Mouse (Mus musculus) hindbrain, embryonic 15.5 days (tissue): Measurements from ENCODE around the gene Krtap2-4. TPM values are rescaled to one million over a fixed set of nuclear protein-coding genes. Genes with fewer than 3 reads are reported as not detected.
"Not testable (repeated sequence)": the region's sequence is repeated elsewhere in the genome, so short reads cannot be mapped to it uniquely, and the experiment has no call there.

Experiments
- ATAC-seq: fragments of 200-750 bp; cut with Nextera tagmentation; 2 replicates; pipeline ENCODE4 v1.8.0; 2017; ENCODE audit warnings: low read depth, moderate number of reproducible peaks, moderate TSS enrichment; ENCODE audit not compliant: low FRiP score
- H3K27ac ChIP-seq: fragments of 300-500 bp; sonication (generic); replicated peaks from 2 replicates; pipeline ENCODE4 v1.5.1; 2015; ENCODE audit warnings: mild to moderate bottlenecking, inconsistent platforms
- H3K27me3 ChIP-seq: fragments of 300-500 bp; sonication (generic); 2 replicates; pipeline ENCODE4 v1.6.1; 2015; ENCODE audit warnings: control low read depth, inconsistent platforms
- H3K36me3 ChIP-seq: fragments of 300-500 bp; sonication (generic); 2 replicates; pipeline ENCODE4 v1.6.1; 2015; ENCODE audit warnings: control low read depth, inconsistent platforms
- H3K4me1 ChIP-seq: fragments of 300-500 bp; sonication (generic); replicated peaks from 2 replicates; pipeline ENCODE4 v1.6.1; 2015; ENCODE audit warnings: control low read depth, inconsistent platforms
- H3K4me2 ChIP-seq: fragments of 300-500 bp; sonication (generic); 2 replicates; pipeline ENCODE4 v1.6.1; 2015; ENCODE audit warnings: moderate library complexity, mild to moderate bottlenecking, inconsistent platforms
- H3K4me3 ChIP-seq: fragments of 300-500 bp; sonication (generic); 2 replicates; pipeline ENCODE4 v1.5.1; 2015; ENCODE audit warnings: mild to moderate bottlenecking, inconsistent platforms
- H3K9ac ChIP-seq: fragments of 300-500 bp; sonication (generic); 2 replicates; pipeline ENCODE4 v1.6.1; 2015; ENCODE audit warnings: inconsistent platforms
- H3K9me3 ChIP-seq: fragments of 300-500 bp; sonication (generic); 2 replicates; pipeline ENCODE4 v1.6.1; 2016; ENCODE audit warnings: control low read depth, inconsistent platforms
- WGBS: fragments of 180-500 bp; shearing (Covaris S2); methylation state at CpG from one replicate; pipeline ENCODE4 v1.1.7; 2015; 5-methylcytosine and 5-hydroxymethylcytosine counted together
- polyA plus RNA-seq: library from polyadenylated mRNA; unstranded; fragments of >200 nt; fragmentation: Nextera tagmentation; extraction: Ambion mirVana; gene quantifications from 2 replicates; pipeline ENCODE4 v1.2.1, GENCODE M21; 2015

Krtap2-4 gene
- not detected in 2 replicates for polyA plus RNA-seq

GRCm38 (mm10) chr11:99614796-99615363, at the start of gene Krtap2-4:
Krtap2-4 (minus strand) TSS chr11:99614846.
- Histone ChIP-seq H3K27me3 (no peaks in the 10 kb centered on the region), H3K27ac (no peak within 1 kb of the TSS), H3K4me3 (no peak within 1 kb of the TSS), H3K9me3 (no peaks in the 10 kb centered on the region), H3K4me1 (no peaks in the 10 kb centered on the region), H3K9ac (no peak within 1 kb of the TSS), H3K4me2 (no peak within 1 kb of the TSS), H3K36me3 (no peaks in the 10 kb centered on the region)
- WGBS: 78% methylated on average over 3 of the region's 3 CpGs
- ATAC-seq: no peak

DNA sequence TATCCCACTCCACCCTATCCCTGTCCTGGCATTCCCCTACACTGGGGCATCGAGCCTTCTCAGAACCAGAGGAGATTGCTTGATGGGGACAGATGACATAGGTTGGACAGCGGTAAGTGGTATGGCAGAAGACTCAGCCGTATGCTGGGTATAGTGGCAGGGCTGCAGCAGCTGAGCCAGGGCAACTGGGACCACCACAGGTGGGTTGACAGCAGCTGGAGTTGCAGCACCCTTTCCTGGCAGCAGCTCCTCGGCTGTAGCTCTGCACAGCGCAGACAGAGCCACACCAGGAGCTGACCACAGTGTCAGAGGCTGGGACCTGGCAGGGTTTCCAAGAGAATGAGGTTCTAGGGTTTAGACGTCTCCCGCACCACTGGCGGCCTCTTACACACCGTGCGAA, 48.2 kb upstream of the Krtap2-4 start:
- ATAC-seq: no peak
- Histone ChIP-seq H3K4me1 (no peaks in the 10 kb centered on the region), H3K4me3 (no peak overlapping the region), H3K9me3 (no peaks in the 10 kb centered on the region), H3K36me3 (no peaks in the 10 kb centered on the region), H3K4me2 (no peak overlapping the region), H3K27ac (no peak overlapping the region), H3K27me3 (no peaks in the 10 kb centered on the region), H3K9ac (no peak overlapping the region)
- WGBS: 85% methylated on average over 10 of the region's 10 CpGs

DNA sequence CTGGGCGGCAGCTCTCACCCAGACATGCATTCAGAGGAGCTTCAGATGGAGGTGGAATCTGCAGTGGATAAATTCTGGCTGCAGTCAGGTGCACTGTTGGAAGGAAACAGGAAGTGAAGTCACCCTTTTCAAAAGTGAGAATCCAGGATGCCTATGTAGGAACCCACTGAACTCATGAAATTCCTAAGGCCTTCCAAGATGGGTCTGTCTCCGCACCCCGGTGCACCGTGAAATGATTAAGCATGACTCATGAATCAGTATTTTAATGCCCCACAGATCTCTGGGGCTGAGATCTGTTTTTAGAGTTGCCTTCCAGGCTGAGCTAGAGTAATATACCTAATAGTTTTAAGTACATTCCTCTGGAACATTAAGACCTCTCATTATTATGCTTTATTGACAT, 44.6 kb upstream of the Krtap2-4 start:
- Histone ChIP-seq H3K4me3 (no peak overlapping the region), H3K4me2 (no peak overlapping the region), H3K27me3 (no peaks in the 10 kb centered on the region), H3K9me3 (no peaks in the 10 kb centered on the region), H3K9ac (no peak overlapping the region), H3K27ac (no peak overlapping the region), H3K4me1 (no peaks in the 10 kb centered on the region), H3K36me3 (no peaks in the 10 kb centered on the region)
- no peak for ATAC-seq
- WGBS: 91% methylated on average over 4 of the region's 4 CpGs

DNA sequence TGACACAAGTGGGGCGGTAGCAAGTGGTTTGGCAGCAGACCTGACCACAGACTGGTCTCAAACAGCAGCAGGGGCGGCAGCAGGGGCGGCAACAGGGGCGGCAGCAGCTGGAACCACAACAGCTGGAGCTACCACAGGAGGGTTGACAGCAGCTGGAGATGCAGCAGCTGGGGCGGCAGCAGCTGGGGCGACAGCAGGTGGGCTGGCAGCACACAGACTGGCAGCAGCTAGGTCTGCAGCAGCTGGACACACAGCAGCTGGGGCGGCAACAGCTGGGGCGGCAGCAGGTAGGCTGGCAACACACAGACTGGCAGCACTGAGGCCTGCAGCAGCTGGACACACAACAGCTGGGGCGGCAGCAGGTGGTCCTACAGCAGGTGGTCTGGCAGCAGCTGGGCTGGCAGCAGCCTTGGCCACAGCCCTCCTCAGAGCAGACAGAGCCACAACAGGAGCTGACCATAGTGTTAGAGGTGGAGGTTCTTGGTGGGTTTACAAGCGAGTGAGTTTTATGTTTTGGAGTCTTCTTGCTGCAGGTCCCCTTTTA, 43.9 kb upstream of the Krtap2-4 start, which contains the start of gene Gm11563:
TSS of gene Gm11563 (minus strand) at position 494 of the 544 bp plus-strand sequence.
- not testable (repeated sequence) for H3K4me3 ChIP-seq, H3K4me2 ChIP-seq, H3K27ac ChIP-seq, H3K9ac ChIP-seq, H3K27me3 ChIP-seq, ATAC-seq, H3K4me1 ChIP-seq, H3K36me3 ChIP-seq, H3K9me3 ChIP-seq
- 71% methylated on average over 10 of the region's 10 CpGs for WGBS

DNA sequence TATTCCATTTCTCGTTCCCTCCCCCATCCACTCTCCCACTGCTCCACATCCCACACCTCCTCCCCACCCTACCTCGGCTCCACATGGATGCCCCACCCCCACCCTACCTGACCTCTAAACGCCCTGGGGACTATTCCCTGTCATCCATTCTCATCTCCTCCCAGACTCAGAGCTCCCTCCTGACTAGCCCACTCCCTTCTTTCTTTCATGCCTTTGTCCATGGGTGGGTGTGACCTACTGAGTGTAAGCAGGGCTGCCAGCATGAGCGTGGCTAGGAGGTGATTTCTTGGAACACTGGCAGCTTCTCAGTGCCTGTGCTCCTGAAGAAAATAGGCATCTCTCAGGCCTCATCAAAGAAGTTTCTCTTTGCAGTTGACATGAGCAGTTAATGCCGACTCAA, 42.4 kb upstream of the Krtap2-4 start:
- no peak overlapping the region for H3K27ac ChIP-seq
- no peaks in the 10 kb centered on the region for H3K9me3 ChIP-seq
- ATAC-seq: no peak
- no peak overlapping the region for H3K9ac ChIP-seq
- H3K27me3 ChIP-seq: no peaks in the 10 kb centered on the region
- H3K4me2 ChIP-seq: no peak overlapping the region
- H3K4me1 ChIP-seq: no peaks in the 10 kb centered on the region
- H3K36me3 ChIP-seq: no peaks in the 10 kb centered on the region
- WGBS: 43% methylated on average over 5 of the region's 5 CpGs
- H3K4me3 ChIP-seq: no peak overlapping the region

DNA sequence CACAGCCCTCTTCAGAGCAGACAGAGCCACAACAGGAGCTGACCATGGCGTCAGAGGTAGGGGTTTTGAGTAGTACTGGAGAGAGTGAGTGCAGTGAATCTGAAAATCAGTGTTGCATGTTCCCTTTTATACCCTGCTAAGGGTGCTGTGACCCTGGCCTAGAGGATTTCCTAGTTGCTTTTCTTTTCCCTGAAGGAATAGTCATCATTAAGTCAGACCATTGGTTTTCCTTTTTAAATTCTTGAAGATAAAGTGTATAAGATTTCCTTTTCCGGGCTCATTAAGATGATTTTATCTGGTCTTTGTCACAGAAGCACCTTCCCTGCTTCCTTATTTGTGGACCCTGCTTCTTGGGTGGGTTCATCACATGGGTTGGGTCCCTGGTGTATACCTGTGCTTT, 35.5 kb upstream of the Krtap2-4 start, which contains the start of gene Gm11555:
TSS of gene Gm11555 (minus strand) at position 101 of the 400 bp plus-strand sequence.
- Histone ChIP-seq H3K4me3 (no peak within 1 kb of the TSS), H3K4me1 (no peaks in the 10 kb centered on the region), H3K27ac (no peak within 1 kb of the TSS), H3K9ac (no peak within 1 kb of the TSS), H3K9me3 (no peaks in the 10 kb centered on the region), H3K27me3 (no peaks in the 10 kb centered on the region), H3K4me2 (no peak within 1 kb of the TSS), H3K36me3 (no peaks in the 10 kb centered on the region)
- no peak for ATAC-seq
- WGBS: 88% methylated on average over 2 of the region's 2 CpGs

- WGBS: 88% methylated on average over 15 of the region's 15 CpGs
- Histone ChIP-seq H3K4me3 (no peak overlapping the region), H3K27ac (no peak overlapping the region), H3K36me3 (no peaks in the 10 kb centered on the region), H3K4me2 (no peak overlapping the region), H3K9ac (no peak overlapping the region), H3K27me3 (no peaks in the 10 kb centered on the region), H3K9me3 (no peaks in the 10 kb centered on the region), H3K4me1 (no peaks in the 10 kb centered on the region)
- ATAC-seq: no peak
These were observed 31.8 kb upstream of the Krtap2-4 start for GRCm38 (mm10) chr11:99646444-99646843.

DNA sequence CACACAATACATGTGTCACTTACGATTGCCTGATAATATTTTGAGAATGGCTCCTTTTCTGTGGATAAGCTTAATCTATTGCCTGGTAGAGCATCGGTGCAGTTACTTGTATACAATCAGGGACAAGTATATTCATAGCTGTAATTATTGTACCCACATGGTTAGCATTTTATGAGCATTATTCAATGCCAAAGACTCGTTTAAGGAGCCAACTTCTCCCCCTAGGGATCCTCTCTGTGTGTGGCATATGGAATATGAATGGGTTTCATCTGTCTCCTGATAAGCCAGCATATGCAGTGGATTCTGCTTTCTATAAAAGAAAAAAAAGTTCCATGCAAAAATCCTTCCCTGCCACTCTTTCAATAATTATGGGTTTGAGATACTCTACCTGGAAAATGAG, 29.7 kb upstream of the Krtap2-4 start:
- 61% methylated on average over 3 of the region's 3 CpGs for WGBS

GRCm38 (mm10) chr11:99643635-99644139, 29.0 kb upstream of the Krtap2-4 start, which contains the start of gene Krtap4-7:
Krtap4-7 (minus strand) TSS chr11:99644089.
- not testable (repeated sequence) for H3K4me1 ChIP-seq, H3K36me3 ChIP-seq, ATAC-seq, H3K4me3 ChIP-seq, H3K9me3 ChIP-seq, H3K27ac ChIP-seq, H3K9ac ChIP-seq, H3K4me2 ChIP-seq, H3K27me3 ChIP-seq
- 81% methylated on average over 9 of the region's 9 CpGs for WGBS

More for the DNA sequence above, 29.7 kb upstream of the Krtap2-4 start:
- Histone ChIP-seq H3K4me2 (no peak overlapping the region), H3K9ac (no peak overlapping the region), H3K27ac (no peak overlapping the region), H3K4me1 (no peaks in the 10 kb centered on the region), H3K27me3 (no peaks in the 10 kb centered on the region), H3K4me3 (no peak overlapping the region), H3K9me3 (no peaks in the 10 kb centered on the region), H3K36me3 (no peaks in the 10 kb centered on the region)
- ATAC-seq: no peak

- 43% methylated on average over 1 of the region's 1 CpGs for WGBS
- no peaks in the 10 kb centered on the region for H3K36me3 ChIP-seq
- no peak overlapping the region for H3K4me2 ChIP-seq
These were observed 26.3 kb upstream of the Krtap2-4 start for GRCm38 (mm10) chr11:99640926-99641325.

GRCm38 (mm10) chr11:99637086-99637485, 22.4 kb upstream of the Krtap2-4 start:
- H3K9me3 ChIP-seq: no peaks in the 10 kb centered on the region
- no peaks in the 10 kb centered on the region for H3K27me3 ChIP-seq
- WGBS: 73% methylated on average over 1 of the region's 1 CpGs
- no peaks in the 10 kb centered on the region for H3K36me3 ChIP-seq
- no peak overlapping the region for H3K4me3 ChIP-seq
- no peak overlapping the region for H3K9ac ChIP-seq
- no peaks in the 10 kb centered on the region for H3K4me1 ChIP-seq
- H3K4me2 ChIP-seq: no peak overlapping the region
- no peak for ATAC-seq
- no peak overlapping the region for H3K27ac ChIP-seq

More at GRCm38 (mm10) chr11:99640926-99641325, 26.3 kb upstream of the Krtap2-4 start:
- Histone ChIP-seq H3K4me3 (no peak overlapping the region), H3K4me1 (no peaks in the 10 kb centered on the region), H3K9ac (no peak overlapping the region), H3K27me3 (no peaks in the 10 kb centered on the region), H3K9me3 (no peaks in the 10 kb centered on the region), H3K27ac (no peak overlapping the region)
- no peak for ATAC-seq

DNA sequence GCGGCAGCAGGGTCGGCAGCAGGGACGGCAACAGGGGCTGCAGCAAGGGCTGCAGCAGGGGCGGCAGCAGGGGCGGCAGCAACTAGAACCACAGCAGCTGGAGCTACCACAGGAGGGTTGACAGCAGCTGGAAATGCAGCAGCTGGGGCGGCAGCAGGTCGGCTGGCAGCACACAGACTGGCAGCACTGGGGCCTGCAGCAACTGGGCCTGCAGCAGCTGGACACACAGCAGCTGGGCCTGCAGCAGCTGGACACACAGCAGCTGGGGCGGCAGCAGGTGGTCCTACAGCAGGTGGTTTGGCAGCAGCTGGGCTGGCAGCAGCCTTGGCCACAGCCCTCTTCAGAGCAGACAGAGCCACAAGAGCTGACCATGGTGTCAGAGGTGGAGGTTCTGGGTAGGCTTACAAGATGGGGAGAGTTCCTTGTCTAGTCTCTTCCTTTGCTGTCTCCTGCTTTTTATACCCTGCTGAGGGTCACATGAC, 20.0 kb upstream of the Krtap2-4 start, which contains the start of gene Krtap4-2:
TSS of gene Krtap4-2 (minus strand) at position 432 of the 482 bp plus-strand sequence.
- Histone ChIP-seq H3K36me3 (no peaks in the 10 kb centered on the region), H3K9ac (no peak within 1 kb of the TSS), H3K4me2 (no peak within 1 kb of the TSS), H3K9me3 (no peaks in the 10 kb centered on the region), H3K27ac (no peak within 1 kb of the TSS), H3K4me1 (no peaks in the 10 kb centered on the region), H3K27me3 (no peaks in the 10 kb centered on the region), H3K4me3 (no peak within 1 kb of the TSS)
- ATAC-seq: no peak
- 38% methylated on average over 8 of the region's 8 CpGs for WGBS
